Mouse (Mus musculus) frontal cortex, postnatal 14 days (tissue): ENCODE measurements around the gene Zfp36l2.
"Not testable (repeated sequence)": the region's sequence is repeated elsewhere in the genome, so short reads cannot be mapped to it uniquely, and the experiment has no call there.

Experiments used
- DNase-seq, 2 experiments: peaks; one replicate each; pipeline ENCODE4 v3.0.0; 2022; ENCODE audit warnings: low spot score in 2 of 2

Zfp36l2 gene

DNA sequence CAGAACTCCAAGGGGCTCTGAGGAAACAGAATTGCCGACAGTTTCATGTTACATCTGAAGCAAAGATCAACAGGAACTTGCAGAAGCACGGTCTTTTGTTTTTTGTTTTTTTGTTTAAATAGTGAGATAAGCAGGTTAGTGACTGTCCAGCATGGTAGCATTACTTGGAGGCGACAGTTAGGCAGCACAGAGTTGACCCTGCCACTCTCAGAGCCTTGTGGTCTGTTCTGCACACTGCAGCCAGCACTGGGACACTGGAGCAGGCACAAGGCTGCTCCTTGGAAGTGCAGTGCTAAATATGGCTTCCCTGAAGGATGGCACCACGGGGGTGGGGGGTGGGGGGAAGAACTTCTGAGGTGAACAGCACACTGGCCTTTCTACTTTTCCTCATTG lies 7.3 kb upstream of the Zfp36l2 start:
- DNase-seq, result no peak

DNA sequence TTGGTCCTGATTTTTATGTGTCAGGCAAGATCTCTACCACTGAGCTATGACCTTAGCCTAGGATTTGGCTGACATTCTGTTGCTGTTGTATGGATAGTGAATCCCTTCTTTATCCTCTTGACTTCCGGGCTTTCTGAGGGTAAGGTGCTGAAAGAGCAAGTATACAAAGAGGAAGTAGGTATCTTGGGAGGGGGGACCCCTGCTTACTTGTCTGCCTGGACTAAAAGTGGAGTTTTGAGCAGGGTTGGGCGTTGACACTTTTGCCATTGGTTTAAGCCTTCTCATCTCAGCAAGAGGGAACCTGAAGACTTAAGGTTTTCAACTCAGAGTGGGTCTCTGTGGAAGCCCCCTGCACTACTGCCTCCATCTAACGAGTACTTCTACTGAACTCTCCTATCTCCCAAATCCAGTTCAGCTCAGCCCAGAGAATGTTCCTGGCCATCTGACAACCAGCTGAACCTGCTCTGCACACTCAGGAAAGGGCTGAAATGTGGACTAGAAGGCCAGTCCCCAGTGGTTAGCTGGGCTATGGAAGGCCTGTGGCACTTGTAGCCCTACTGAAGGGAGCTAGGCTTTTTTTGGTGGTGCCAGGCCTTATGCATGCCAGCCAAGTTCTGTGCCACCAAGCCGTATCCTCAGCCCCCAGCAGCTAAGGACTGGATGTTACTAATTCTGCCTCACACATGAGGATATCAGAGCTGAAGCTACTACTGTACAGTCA lies 6.7 kb upstream of the Zfp36l2 start:
- no peak for DNase-seq

- DNase-seq, result no peak
Observed at GRCm38 (mm10) chr17:84193411-84193810, 5.7 kb upstream of the Zfp36l2 start.

GRCm38 (mm10) chr17:84191946-84192345 lies 4.2 kb upstream of the Zfp36l2 start:
- no peak for DNase-seq

- peak in 1 of 2 experiments; percentile 75 for DNase-seq
Observed at GRCm38 (mm10) chr17:84190885-84191284, 3.1 kb upstream of the Zfp36l2 start.

GRCm38 (mm10) chr17:84189127-84189854 lies 1.5 kb upstream of the Zfp36l2 start:
- DNase-seq, result no peak

- peak; percentile 68 to 78 for DNase-seq
Observed at GRCm38 (mm10) chr17:84188374-84188961, 721 bp upstream of the Zfp36l2 start.

DNA sequence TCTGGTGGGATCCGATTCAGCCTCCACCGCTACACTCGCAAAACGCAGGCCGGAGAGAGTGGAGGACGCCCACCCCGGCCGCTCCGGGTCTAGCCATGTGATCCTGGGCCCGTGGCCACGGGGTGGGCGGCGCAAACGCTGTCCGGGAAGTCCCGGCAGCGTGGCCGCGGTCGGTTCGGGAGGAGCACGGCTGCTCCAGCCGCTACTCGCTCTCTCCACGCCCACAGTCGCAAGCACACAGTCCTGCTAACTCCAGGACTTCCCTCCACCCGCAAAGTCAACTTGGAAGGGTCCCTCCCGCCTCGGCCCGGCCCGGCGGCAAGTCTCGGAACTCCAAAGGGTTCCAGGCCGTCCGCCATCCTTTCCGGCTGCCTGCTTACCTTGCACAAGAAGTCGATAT lies 483 bp downstream of the Zfp36l2 start:
- DNase-seq, result not testable (repeated sequence)

- DNase-seq, result no peak
Observed at GRCm38 (mm10) chr17:84186451-84187202, 1.1 kb downstream of the Zfp36l2 start.

DNA sequence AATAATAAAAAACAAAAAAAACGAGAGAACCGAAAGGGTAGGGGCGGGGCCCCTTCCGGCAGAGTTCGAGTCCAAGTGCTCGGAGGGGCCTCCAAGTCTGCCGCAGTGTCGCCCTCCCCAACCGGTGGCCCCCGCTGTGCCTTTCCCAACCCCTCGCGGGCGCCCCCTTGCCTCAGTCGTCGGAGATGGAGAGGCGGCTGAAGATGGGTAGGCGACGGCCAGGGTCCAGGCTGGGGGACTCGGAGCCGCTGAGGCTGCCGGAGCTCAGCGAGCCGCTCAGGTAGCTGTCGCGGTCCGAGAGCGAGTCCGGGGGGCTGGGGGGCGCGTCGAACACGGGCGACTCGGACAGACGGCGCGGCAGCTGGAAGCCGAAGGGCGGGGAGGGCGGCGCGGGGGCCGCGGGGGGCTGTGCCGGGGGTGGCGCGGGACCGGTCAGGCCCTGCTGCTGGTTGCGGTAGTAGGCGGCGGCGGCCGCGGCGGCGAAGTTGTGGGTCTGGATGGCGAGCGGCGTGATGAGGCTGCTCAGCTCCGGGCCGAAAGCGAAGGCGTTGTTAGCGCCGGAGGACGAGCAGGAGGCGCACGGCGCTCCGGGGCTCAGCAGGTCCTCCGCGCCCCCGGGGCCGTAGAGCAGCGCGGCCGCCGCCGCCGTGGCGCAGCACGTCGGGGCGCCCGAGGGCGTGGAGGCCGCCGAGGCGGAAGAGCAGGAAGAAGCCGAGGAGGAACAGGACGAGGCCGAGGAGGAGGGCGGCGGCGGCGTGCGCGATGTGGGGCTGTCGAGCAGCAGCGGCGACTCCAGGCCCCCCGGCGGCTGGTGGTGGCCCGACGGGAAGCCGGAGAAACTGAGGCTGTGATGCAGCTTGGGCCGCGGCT lies 1.9 kb downstream of the Zfp36l2 start:
- no peak for DNase-seq

DNA sequence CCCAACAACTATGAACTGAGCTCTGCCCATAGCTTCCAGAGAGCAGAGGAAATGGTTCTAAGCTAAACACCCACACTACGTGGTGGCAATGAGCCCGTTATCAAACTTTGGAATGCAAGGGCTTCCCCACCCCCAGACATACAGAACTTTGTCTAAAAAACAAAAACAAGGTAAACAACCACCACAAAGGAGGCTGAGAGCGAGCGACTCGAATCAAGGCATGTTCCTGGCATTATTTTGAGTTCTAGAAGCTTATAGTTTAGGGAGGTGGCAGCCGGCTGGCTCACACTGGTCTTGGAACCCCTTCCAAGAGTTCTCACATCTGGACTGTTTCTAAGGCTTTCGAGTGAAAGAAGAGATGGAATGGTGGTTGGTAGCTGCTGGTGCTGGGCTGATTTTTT lies 2.7 kb downstream of the Zfp36l2 start:
- no peak for DNase-seq

DNA sequence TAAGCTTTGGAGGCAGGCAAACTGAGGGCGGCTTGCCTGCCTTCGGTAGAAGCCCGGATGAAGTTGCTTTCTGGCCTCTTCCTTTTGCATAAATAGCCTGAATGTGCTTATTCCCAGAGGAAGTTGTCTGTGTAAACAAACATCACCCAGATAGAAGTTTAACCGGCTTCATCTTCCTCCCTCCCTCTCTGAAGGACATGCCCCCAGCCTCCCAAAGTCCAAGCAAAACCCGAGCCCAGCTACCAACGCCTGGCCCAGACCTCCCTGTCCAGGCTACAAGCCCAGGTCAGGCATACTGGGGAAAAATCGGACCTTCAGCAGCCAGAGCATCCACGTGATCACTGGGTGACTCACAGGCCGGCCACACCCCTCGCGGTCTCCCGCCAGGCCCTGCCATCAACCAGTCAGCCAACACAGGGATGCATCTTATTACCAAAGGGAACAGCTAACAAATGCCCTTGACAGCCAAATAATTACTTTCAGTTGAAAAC lies 4.4 kb downstream of the Zfp36l2 start:
- DNase-seq, result peak; percentile 56 to 73

DNA sequence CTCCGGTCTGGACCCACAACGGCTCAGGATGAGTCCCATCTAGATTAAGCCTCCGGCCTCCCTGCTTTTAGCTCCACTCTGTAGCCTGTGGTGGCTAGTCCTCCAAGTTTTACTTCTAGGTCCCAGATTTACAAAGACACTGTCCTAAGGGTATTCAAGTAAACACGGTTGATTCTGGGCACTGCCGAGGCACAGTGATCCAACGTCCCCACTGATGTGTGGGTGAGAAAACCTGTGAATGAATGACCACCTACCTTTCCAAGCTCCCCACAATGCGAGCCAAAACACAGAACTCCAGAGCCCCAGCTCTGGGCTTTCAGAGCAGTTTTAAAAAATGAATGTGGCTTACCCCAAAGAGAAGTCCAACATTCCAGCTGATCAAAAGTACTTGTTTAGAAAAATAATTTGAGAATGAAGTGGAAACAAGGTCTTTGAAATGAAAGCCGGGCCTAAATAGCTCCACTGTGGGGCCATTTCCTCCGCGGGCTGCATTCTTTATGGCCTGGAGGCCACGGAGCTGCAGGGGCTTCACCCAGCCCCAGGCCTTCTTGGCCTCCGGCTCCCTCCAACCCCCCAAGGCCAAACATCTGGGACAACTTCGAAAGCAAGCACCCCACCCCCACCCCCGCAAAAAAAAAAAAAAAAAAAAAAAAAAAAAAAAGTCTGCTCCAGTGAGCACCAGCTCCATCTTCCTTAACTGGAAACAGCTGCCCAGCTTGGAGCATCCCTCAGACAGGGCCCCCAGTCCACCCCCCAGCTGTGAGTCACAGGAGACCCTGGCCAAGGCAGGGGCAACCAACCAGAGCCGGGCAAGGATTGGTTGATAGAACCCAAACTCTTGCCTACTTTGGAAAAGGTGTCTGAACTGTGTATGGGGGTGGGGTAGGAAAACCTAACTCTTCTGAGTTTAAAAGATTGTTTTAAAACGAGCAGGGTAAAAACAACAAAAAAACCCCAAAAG lies 5.2 kb downstream of the Zfp36l2 start:
- DNase-seq, result no peak

GRCm38 (mm10) chr17:84181502-84182310 lies 6.0 kb downstream of the Zfp36l2 start:
- no peak for DNase-seq

GRCm38 (mm10) chr17:84180715-84181501 lies 6.8 kb downstream of the Zfp36l2 start:
- no peak for DNase-seq

DNA sequence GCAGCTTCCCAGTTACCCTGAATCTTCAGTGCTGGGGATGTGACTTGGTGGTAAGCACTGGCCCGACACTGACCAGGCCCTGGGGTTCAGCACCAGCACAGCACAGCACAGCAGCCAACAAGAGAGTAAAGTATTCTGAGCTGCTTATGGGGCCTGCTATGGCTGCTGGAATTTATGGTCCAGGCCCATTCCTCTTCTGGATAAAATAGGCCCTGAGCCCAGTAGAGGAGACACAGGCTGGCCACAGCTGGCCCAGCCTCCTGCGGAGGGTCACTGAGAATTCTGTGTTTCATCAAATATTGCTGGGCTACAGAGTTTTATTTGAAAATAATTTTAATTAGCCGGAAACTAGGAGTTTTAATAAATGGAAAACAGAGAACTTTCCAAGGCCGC lies 7.8 kb downstream of the Zfp36l2 start:
- DNase-seq, result no peak

GRCm38 (mm10) chr17:84179026-84179972 lies 8.4 kb downstream of the Zfp36l2 start:
- no peak for DNase-seq
